In the genomic region with DNA sequence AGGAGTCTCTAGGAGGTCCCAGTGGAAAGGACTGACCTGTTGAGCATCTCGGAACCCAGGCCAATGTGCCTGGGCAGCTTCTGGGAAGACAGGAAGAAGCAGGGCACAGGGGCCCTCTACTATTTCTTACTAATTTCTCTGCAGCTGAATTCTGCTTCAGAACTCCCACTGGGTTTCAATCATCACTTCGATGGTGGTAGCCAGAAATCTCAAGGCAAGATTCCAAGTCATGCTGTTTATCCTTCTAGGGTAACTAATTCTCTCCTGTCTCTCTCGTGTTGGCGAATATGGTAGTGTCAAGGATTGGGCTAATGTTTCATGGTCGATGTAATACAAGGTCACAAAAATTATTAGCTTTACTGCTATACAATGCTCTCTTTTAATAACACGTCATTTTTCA, we compare ENCODE assay signal across 13 mouse cellular contexts. TPM values are rescaled to one million over a fixed set of nuclear protein-coding genes. Genes with fewer than 3 reads are reported as not detected.
DNase-seq lines count a peak whose midpoint lies in the region; ATAC-seq and TF ChIP-seq lines count a peak whose summit lies in the region.
"Had no signal": no experiment of that assay in that cellular context is flagged by ENCODE, and none has a peak within 500 bp of the region (broad histone marks: within the 10 kb centered on the region; RNA-seq: fewer than 3 reads in every experiment).

No protein-coding gene starts in this region.

- intact Hi-C loops in heart, adult 2 months (cut with DNase I), result no loop called here

- TF ChIP-seq CTCF in heart, adult 2 months (IDR thresholded peaks at IDR 0.05), result no peak
- no peak for TF ChIP-seq CTCF in lung, embryonic 14.5 days (IDR thresholded peaks at IDR 0.05; ENCODE audit: low read depth)
- TF ChIP-seq CTCF in lung, adult 2 months (IDR thresholded peaks at IDR 0.05; ENCODE audit: insufficient read depth, low read length), result no peak
- TF ChIP-seq CTCF in olfactory bulb, adult 2 months (IDR thresholded peaks at IDR 0.05; ENCODE audit: insufficient read depth, low read depth, low read length), result no peak

- no peak for TF ChIP-seq EP300 in heart, adult 2 months (IDR thresholded peaks at IDR 0.05; ENCODE audit: insufficient read depth, low read depth, low read length)

- TF ChIP-seq POLR2A in heart, adult 2 months (IDR thresholded peaks at IDR 0.05; ENCODE audit: insufficient read depth, low read depth, low read length), result no peak
- no peak for TF ChIP-seq POLR2A in lung, adult 2 months (IDR thresholded peaks at IDR 0.05; ENCODE audit: borderline replicate concordance, extremely low read depth, low read depth, low read length)
- no peak for TF ChIP-seq POLR2A in olfactory bulb, adult 2 months (IDR thresholded peaks at IDR 0.05; ENCODE audit: insufficient read depth, low read depth, low read length)

- no peaks in the 10 kb centered on the region for H3K36me3 ChIP-seq in heart, adult 2 months (ENCODE audit: control insufficient read depth, insufficient read depth, low read length)
- no peaks in the 10 kb centered on the region for H3K36me3 ChIP-seq in lung, embryonic 14.5 days (ENCODE audit: insufficient read depth)

- DNase-seq in heart, adult 18-20 months, result peak; percentile 24 to 28
- no peak for DNase-seq in heart, adult 2 months
- DNase-seq in lung, embryonic 14.5 days, result peak; percentile 74
- DNase-seq in lung, adult 2 months, result no peak
- DNase-seq in cerebellum, postnatal 10 days, result peak; percentile 92 to 97
- DNase-seq in adrenal gland, adult 18-20 months (ENCODE audit: low spot score in 2 of 2), result no peak
- DNase-seq in right cerebral cortex, postnatal 14 days, result no peak
- DNase-seq: layer of hippocampus, postnatal 36 days; liver, postnatal 0 days; thymus, postnatal 14 days had no signal

- no peak overlapping the region for H3K27ac ChIP-seq in heart, adult 2 months
- no peak overlapping the region for H3K27ac ChIP-seq in lung, embryonic 14.5 days (ENCODE audit: low read depth)
- H3K27ac ChIP-seq in olfactory bulb, adult 2 months (ENCODE audit: insufficient read depth, low read depth, low read length), result peak overlapping the region; percentile 37; the same call in 1 of the 2 replicates
- H3K27ac ChIP-seq: midbrain, embryonic 12.5 days had no signal

- ATAC-seq in lung, embryonic 14.5 days (ENCODE audit: insufficient read depth), result peak; percentile 69; the same call in 1 of the 2 replicates
- ATAC-seq: liver, postnatal 0 days had no signal

- 62% methylated on average over 6 of the region's 6 CpGs for WGBS in heart, adult 2 months
- WGBS in lung, embryonic 14.5 days, result 33% methylated on average over 6 of the region's 6 CpGs
- 69% methylated on average over 6 of the region's 6 CpGs for WGBS in lung, adult 2 months
- WGBS in olfactory bulb, adult 2 months, result 52% methylated on average over 6 of the region's 6 CpGs

- no peaks in the 10 kb centered on the region for H3K27me3 ChIP-seq in heart, adult 2 months (ENCODE audit: control insufficient read depth, insufficient read depth, low read length)
- H3K27me3 ChIP-seq in lung, embryonic 14.5 days (ENCODE audit: insufficient read depth, low read length), result no peaks in the 10 kb centered on the region
- H3K27me3 ChIP-seq: midbrain, embryonic 12.5 days had no signal

- no peak overlapping the region for H3K9ac ChIP-seq in heart, adult 2 months (ENCODE audit: low read depth, low read length)
- H3K9ac ChIP-seq in lung, embryonic 14.5 days, result no peak overlapping the region
- H3K9ac ChIP-seq: liver, postnatal 0 days; midbrain, embryonic 12.5 days had no signal

- H3K4me1 ChIP-seq in heart, adult 2 months (ENCODE audit: control insufficient read depth, insufficient read depth, low read length), result no peaks in the 10 kb centered on the region; the same call in 1 of the 2 replicates
- H3K4me1 ChIP-seq in lung, embryonic 14.5 days (ENCODE audit: insufficient read depth), result peaks cover 11% of the 10 kb centered on the region
- H3K4me1 ChIP-seq in lung, adult 2 months (ENCODE audit: control insufficient read depth, insufficient read depth, low read length), result no peaks in the 10 kb centered on the region
- H3K4me1 ChIP-seq in olfactory bulb, adult 2 months (ENCODE audit: control insufficient read depth, insufficient read depth, low read length), result no peaks in the 10 kb centered on the region
- H3K4me1 ChIP-seq: midbrain, embryonic 12.5 days had no signal

- H3K9me3 ChIP-seq in lung, embryonic 14.5 days (ENCODE audit: low read depth, low read length), result no peaks in the 10 kb centered on the region
- H3K9me3 ChIP-seq: midbrain, embryonic 12.5 days had no signal

- H3K4me3 ChIP-seq in heart, adult 2 months, result no peak overlapping the region
- H3K4me3 ChIP-seq in lung, embryonic 14.5 days (ENCODE audit: low read depth, low read length), result no peak overlapping the region
- H3K4me3 ChIP-seq in lung, adult 2 months (replicated peaks; ENCODE audit: extremely low read depth, low read depth, low read length), result no peak overlapping the region
- H3K4me3 ChIP-seq in olfactory bulb, adult 2 months (ENCODE audit: insufficient read depth, low read depth, low read length), result no peak overlapping the region
- H3K4me3 ChIP-seq: midbrain, embryonic 12.5 days had no signal

- no peak overlapping the region for H3K4me2 ChIP-seq in lung, embryonic 14.5 days
- H3K4me2 ChIP-seq: midbrain, embryonic 12.5 days had no signal

- no peaks in the 10 kb centered on the region for H3K79me2 ChIP-seq in heart, adult 2 months (replicated peaks; ENCODE audit: control insufficient read depth, insufficient read depth, low read length)

RNA-seq across cellular contexts. Expression of a gene that starts 34.2 kb away (rescaled TPM):
- total RNA-seq in heart, adult 18-20 months (2021), result 1 to 10 TPM; 1.8 to 3.0 TPM
- 1 to 10 TPM; 2.1 to 2.9 TPM for total RNA-seq in heart, adult 2 months (2021)
- 1.4 and 3.2 TPM in 2 replicates for polyA plus RNA-seq in heart, adult 2 months (2012; rRNA removed)
- 113 and 141 TPM in 2 replicates for polyA plus RNA-seq in lung, embryonic 14.5 days (2014; fragmentation: Nextera tagmentation; extraction: Ambion mirVana)
- polyA plus RNA-seq in lung, adult 2 months (2012; rRNA removed), result 0.48 and 1.1 TPM in 2 replicates
- 318 TPM in 1 of 2 replicates, not detected in the other for polyA plus RNA-seq in olfactory bulb, adult 2 months (2012; ENCODE audit: insufficient read depth, insufficient read length, low replicate concordance, missing spikeins)
- 10 to 100 TPM; 53.9 to 85.9 TPM for total RNA-seq in adrenal gland, adult 18-20 months (2021)
- total RNA-seq: neutrophil, adult 5-6 weeks had no signal

Comparison
In these comparisons a context has a peak if more than half of its experiments do, and no peak if none do; other contexts are left out.
1. DNase-seq: peak in heart, adult 18-20 months (2 of 2), lung, embryonic 14.5 days (single experiment) and cerebellum, postnatal 10 days (2 of 2); none in heart, adult 2 months (0 of 2), lung, adult 2 months (single experiment), adrenal gland, adult 18-20 months (0 of 2) and right cerebral cortex, postnatal 14 days (single experiment).
2. RNA of a gene that starts 34.2 kb away (polyA plus RNA-seq): 318 TPM in olfactory bulb, adult 2 months and 113 to 141 TPM in lung, embryonic 14.5 days; 1.4 to 3.2 TPM in heart, adult 2 months and 0.48 to 1.1 TPM in lung, adult 2 months; every median in the first group is over 10 times any median in the second.